Mouse (Mus musculus): Measurements from ENCODE around the gene Klhl30.

DNA sequence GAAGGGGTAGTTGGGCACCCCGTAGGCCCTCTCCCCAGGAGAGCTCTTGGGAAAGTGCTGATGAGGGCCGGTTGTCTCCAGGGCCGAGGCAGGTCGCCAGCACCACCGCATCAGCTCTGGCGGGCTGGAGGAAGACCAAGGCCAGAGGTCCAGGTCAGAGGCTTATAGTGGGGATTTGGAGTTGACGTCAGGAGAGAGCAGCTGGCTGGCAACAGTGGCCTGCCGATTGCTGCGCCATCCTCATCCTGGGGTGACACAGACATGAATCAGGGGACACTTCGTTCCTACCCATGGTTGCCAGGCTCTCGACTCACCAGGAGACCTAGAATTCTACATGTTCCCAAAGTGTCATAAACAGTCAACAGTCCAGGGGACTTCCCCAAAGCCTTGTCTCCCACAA lies 5.3 kb downstream of the Klhl30 start:
- TF ChIP-seq CTCF (IDR thresholded peaks at IDR 0.05) (no peak), EP300 (IDR thresholded peaks at IDR 0.05) (no peak)

Measured in lung, postnatal 0 days (tissue).